Mouse (Mus musculus) G1E (cell line): ENCODE results near the gene Gm20431. TPM values are rescaled to one million over a fixed set of nuclear protein-coding genes. Genes with fewer than 3 reads are reported as not detected.
A peak's percentile ranks its signal among the peaks of the same experiment; 100 is the strongest.

ENCODE experiments used
- ATAC-seq: 2 replicates; pipeline ENCODE4 v1.8.0; 2016; ENCODE audit warnings: mild to moderate bottlenecking; ENCODE audit not compliant: insufficient number of reproducible peaks, poor library complexity, low FRiP score, severe bottlenecking; ENCODE audit errors: extremely low read depth
- DNase-seq: peaks from one replicate; pipeline ENCODE4 v3.0.0; 2012; ENCODE audit warnings: low spot score
- H3K27me3 ChIP-seq: 2 replicates; pipeline ENCODE4 v1.6.1; 2012; ENCODE audit warnings: mild to moderate bottlenecking, low read length, inconsistent platforms; ENCODE audit not compliant: insufficient read depth
- H3K36me3 ChIP-seq: replicated peaks from 2 replicates; pipeline ENCODE3; 2012; ENCODE audit warnings: mild to moderate bottlenecking, inconsistent platforms
- H3K4me1 ChIP-seq: 2 replicates; pipeline ENCODE4 v1.6.1; 2012; ENCODE audit warnings: low read depth, low read length, inconsistent platforms, mixed read lengths; ENCODE audit not compliant: insufficient read depth
- H3K4me3 ChIP-seq: 2 replicates; pipeline ENCODE4 v1.5.1; 2012; ENCODE audit warnings: low read depth, mild to moderate bottlenecking, inconsistent platforms, low read length, moderate library complexity, mixed read lengths
- H3K9me3 ChIP-seq: replicated peaks from 2 replicates; pipeline ENCODE4 v1.6.1; 2012; ENCODE audit warnings: inconsistent platforms
- CTCF ChIP-seq: IDR thresholded peaks from 2 replicates; pipeline ENCODE4 v1.5.1; 2012; ENCODE audit warnings: low read depth, low read length, inconsistent platforms, mixed read lengths
- GATA1 ChIP-seq: IDR thresholded peaks from 2 replicates; pipeline ENCODE4 v1.6.1; 2012; ENCODE audit warnings: borderline replicate concordance, low read length, inconsistent platforms, mixed read lengths
- GATA2 ChIP-seq: IDR thresholded peaks from 2 replicates; pipeline ENCODE4 v1.6.1; 2012; ENCODE audit warnings: low read depth, low read length, inconsistent platforms, borderline replicate concordance
- POLR2AphosphoS5 ChIP-seq: IDR thresholded peaks from 2 replicates; pipeline ENCODE4 v1.6.1; 2012; ENCODE audit warnings: low read depth, low read length, inconsistent platforms; ENCODE audit not compliant: insufficient replicate concordance
- TAL1 ChIP-seq: conservative IDR thresholded peaks from 2 replicates; pipeline ENCODE4 v1.6.1; 2012; ENCODE audit warnings: low read depth, low read length, inconsistent platforms, mixed read lengths
- polyA plus RNA-seq: library from polyadenylated mRNA; stranded (reverse); fragments of >175 nt; gene quantifications from 2 replicates; pipeline ENCODE4 v1.2.3, GENCODE M21; 2012
- total RNA-seq, 2 experiments: library from RNA; stranded (forward) in 1 of 2; stranded (reverse) in 1 of 2; fragments of 200-1000 nt in 1 of 2; fragments of >200 nt in 1 of 2; fragmentation: Nextera tagmentation in 1 of 2; gene quantifications; 2 replicates each; pipeline ENCODE4 v1.2.3; 2014 to 2017

Gm20431 gene
- total and polyA plus RNA-seq, 3 experiments = 0.11 to 6.2 TPM; not detected in 1

- ATAC-seq (no peak), DNase-seq (no peak)
- Histone ChIP-seq H3K9me3 (no peaks in the 10 kb centered on the region), H3K4me3 (no peak overlapping the region), H3K4me1 (peaks cover 14% of the 10 kb centered on the region), H3K36me3 (no peaks in the 10 kb centered on the region), H3K27me3 (peaks cover 25% of the 10 kb centered on the region)
- no peak for TF ChIP-seq GATA2
- TF ChIP-seq CTCF = no peak
- TF ChIP-seq POLR2AphosphoS5 = no peak
- no peak for TF ChIP-seq GATA1
- no peak for TF ChIP-seq TAL1
Measured at GRCm38 (mm10) chr2:167668426-167668825, 7.1 kb upstream of the Gm20431 start.

DNA sequence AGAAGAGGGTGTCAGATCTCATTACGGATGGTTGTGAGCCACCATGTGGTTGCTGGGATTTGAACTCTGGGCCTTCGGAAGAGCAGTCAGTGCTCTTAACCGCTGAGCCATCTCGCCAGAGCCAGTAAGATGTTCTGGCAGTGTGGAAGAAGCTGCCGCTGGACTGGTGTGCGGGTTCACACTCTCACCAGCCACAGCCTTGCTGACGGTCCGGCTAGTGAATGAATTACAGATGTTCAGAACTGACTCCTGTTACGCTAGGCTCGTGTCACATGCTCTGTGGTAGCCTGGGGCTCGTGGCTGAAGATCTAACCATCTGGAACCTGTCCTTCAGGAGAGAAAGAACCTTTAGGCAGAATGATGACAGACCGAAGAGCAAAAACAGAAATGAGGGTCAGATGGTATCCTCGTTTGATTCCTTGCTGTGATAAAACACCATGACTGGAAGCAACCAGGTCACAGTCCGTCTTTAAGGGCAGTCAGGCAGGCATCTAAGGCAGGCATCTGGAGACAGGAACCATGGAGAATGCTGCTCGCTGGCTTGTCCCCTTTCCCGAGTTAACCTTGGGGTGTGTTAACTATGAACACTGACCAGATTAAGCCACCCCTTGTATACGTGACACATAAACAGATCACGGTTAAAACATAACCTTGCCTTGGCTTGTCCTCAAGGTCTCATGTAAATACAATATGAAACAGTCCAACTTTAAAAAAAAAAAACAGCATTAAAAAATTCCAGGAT lies 4.8 kb upstream of the Gm20431 start:
- Histone ChIP-seq H3K4me1 (peaks cover 13% of the 10 kb centered on the region), H3K36me3 (no peaks in the 10 kb centered on the region), H3K4me3 (no peak overlapping the region), H3K27me3 (peaks cover 27% of the 10 kb centered on the region), H3K9me3 (no peaks in the 10 kb centered on the region)
- DNase-seq (no peak), ATAC-seq (no peak)
- TF ChIP-seq CTCF = no peak
- TF ChIP-seq GATA1 = no peak
- no peak for TF ChIP-seq GATA2
- no peak for TF ChIP-seq POLR2AphosphoS5
- no peak for TF ChIP-seq TAL1

- DNase-seq (no peak), ATAC-seq (no peak)
- Histone ChIP-seq H3K36me3 (peaks cover 26% of the 10 kb centered on the region), H3K4me1 (peaks cover 38% of the 10 kb centered on the region), H3K9me3 (no peaks in the 10 kb centered on the region), H3K27me3 (peaks cover 20% of the 10 kb centered on the region), H3K4me3 (no peak overlapping the region; the same call in 1 of the 2 replicates)
- no peak for TF ChIP-seq POLR2AphosphoS5
- TF ChIP-seq CTCF = no peak
- no peak for TF ChIP-seq GATA2
- TF ChIP-seq TAL1 = no peak
- TF ChIP-seq GATA1 = no peak
Measured at GRCm38 (mm10) chr2:167662713-167663112, 1.4 kb upstream of the Gm20431 start.

GRCm38 (mm10) chr2:167660611-167660971 lies 705 bp downstream of the Gm20431 start:
- DNase-seq = no peak
- H3K4me3 ChIP-seq = peak overlapping the region; percentile 90
- peaks cover 45% of the 10 kb centered on the region for H3K36me3 ChIP-seq
- peaks cover 10% of the 10 kb centered on the region for H3K27me3 ChIP-seq
- ATAC-seq = no peak
- TF ChIP-seq CTCF (no peak), POLR2AphosphoS5 (no peak), GATA1 (no peak), GATA2 (no peak), TAL1 (no peak)
- H3K9me3 ChIP-seq = no peaks in the 10 kb centered on the region
- H3K4me1 ChIP-seq = peaks cover 44% of the 10 kb centered on the region

DNA sequence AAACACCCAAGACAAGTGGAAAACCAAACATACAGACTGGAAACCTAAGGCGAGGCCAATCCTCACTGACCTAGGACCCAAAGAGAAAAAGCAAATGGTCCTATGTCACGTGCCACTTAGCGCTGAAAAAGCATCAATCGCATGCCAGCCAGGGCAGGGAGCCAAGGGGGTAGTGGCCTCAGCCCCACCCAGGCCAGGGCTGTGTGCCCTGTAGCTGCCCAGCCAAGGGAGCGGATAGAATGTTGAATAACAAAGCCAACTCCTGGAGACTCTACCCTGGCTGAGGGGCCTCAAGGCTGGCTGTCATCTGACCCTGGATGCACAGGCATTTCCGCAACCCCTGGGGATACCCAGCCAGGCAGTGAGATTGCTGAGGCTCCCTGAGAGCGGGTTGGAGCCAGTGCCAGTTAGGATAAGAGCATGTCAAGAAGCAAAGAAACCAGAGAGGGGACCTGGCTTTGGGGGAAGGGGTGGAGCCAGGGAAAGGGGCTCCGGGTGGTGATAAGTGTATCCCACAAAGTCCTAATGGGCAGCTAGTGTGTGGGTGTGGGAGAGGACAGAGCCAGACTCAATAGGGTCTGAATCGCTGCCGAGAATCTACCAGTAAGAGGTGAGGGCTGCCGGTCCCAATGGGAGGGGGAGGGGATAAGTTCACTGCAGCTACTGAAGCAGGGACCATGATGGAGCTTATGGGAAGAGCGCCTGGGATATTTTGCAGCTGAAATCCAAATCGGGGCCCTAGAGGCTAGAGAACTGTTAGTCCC lies 1.3 kb downstream of the Gm20431 start:
- peaks cover 44% of the 10 kb centered on the region for H3K4me1 ChIP-seq

More for the DNA sequence above, 1.3 kb downstream of the Gm20431 start:
- Histone ChIP-seq H3K4me3 (peak overlapping the region; percentile 90; the same call in 1 of the 2 replicates), H3K27me3 (peaks cover 10% of the 10 kb centered on the region), H3K36me3 (peaks cover 50% of the 10 kb centered on the region), H3K9me3 (no peaks in the 10 kb centered on the region)
- ATAC-seq (no peak), DNase-seq (no peak)
- TF ChIP-seq POLR2AphosphoS5 (no peak), GATA2 (no peak), CTCF (no peak), GATA1 (no peak), TAL1 (no peak)
